16 mouse cellular contexts compared by ENCODE assay signal in genomic region chr12:109390388-109390920, GRCm38 (mm10).
"Had no signal": no experiment of that assay in that cellular context is flagged by ENCODE, and none has a peak within 500 bp of the region (broad histone marks: within the 10 kb centered on the region; RNA-seq: fewer than 3 reads in every experiment).

No protein-coding gene starts in this region.

- H3K4me1 ChIP-seq: liver, embryonic 15.5 days had no signal

- DNase-seq: kidney, adult 2 months; layer of hippocampus, adult 9-11 months; lung, adult 18-20 months; lung, postnatal 10 days; lung, postnatal 36 days; midbrain, embryonic 14.5 days; thymus, adult 18-20 months; thymus, postnatal 14 days; thymus, postnatal 4 days had no signal

- H3K9me3 ChIP-seq: liver, embryonic 15.5 days; lung, embryonic 15.5 days; megakaryocyte, embryonic 14.5 days; midbrain, embryonic 10.5 days had no signal

- H3K27ac ChIP-seq: kidney, postnatal 0 days; layer of hippocampus, adult 2 months; liver, embryonic 15.5 days; lung, embryonic 15.5 days; midbrain, embryonic 10.5 days had no signal

- H3K4me2 ChIP-seq: liver, embryonic 11.5 days; liver, embryonic 15.5 days; lung, embryonic 15.5 days had no signal

- H3K9ac ChIP-seq: liver, embryonic 15.5 days; lung, embryonic 15.5 days had no signal

- H3K36me3 ChIP-seq: liver, embryonic 15.5 days; lung, embryonic 15.5 days; midbrain, embryonic 10.5 days had no signal

- H3K4me3 ChIP-seq: layer of hippocampus, adult 2 months; liver, embryonic 15.5 days; lung, embryonic 15.5 days; megakaryocyte, embryonic 14.5 days; midbrain, embryonic 10.5 days had no signal
